Mouse (Mus musculus): ENCODE measurements around the gene Fbh1.

DNA sequence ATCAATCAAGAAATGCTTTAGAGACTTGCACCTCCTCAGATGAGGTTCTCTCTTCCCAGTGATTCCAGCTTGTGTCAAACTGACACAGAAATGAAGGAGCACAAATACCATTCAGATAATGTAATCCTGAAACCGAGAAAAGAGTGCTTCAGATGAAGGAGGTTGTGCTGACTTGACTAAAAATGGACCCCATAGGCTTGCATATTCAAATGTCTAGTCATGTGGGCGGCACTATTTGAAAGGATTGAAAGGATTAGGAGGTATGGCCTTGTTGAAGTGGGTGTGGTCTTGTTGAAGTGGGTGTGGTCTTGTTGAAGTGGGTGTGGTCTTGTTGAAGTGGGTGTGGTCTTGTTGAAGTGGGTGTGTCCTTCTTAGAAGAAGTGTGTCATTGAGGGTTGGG, 77.5 kb downstream of the Fbh1 start:
- TF ChIP-seq POLR2AphosphoS2 (IDR thresholded peaks at IDR 0.05; ENCODE audit: insufficient read length, low read depth) (no peak), POLR2A (IDR thresholded peaks at IDR 0.05; ENCODE audit: insufficient read length, low read depth) (no peak), E2F4 (IDR thresholded peaks at IDR 0.05; ENCODE audit: insufficient read depth) (no peak), USF1 (IDR thresholded peaks at IDR 0.05; ENCODE audit: low read depth) (no peak), TCF12 (IDR thresholded peaks at IDR 0.05; ENCODE audit: insufficient read depth, poor library complexity, severe bottlenecking) (no peak), MYOG (IDR thresholded peaks at IDR 0.05; ENCODE audit: control insufficient read depth in 1 of 3, insufficient read depth in 1 of 3, insufficient read length in 2 of 3, low read depth in 2 of 3) (no peak), MAX (IDR thresholded peaks at IDR 0.05; ENCODE audit: low read depth) (no peak), TCF3 (IDR thresholded peaks at IDR 0.05; ENCODE audit: insufficient read length, low read depth) (no peak)
